Mouse (Mus musculus) midbrain, embryonic 10.5 days (tissue): ENCODE results near the gene Iqcf1. TPM values are rescaled to one million over a fixed set of nuclear protein-coding genes. Genes with fewer than 3 reads are reported as not detected.

Source experiments
- DNase-seq: peaks from one replicate; pipeline ENCODE4 v3.0.0-alpha.2; 2017; ENCODE audit warnings: low spot score
- H3K27ac ChIP-seq: fragments of 300-500 bp; sonication (generic); replicated peaks from 2 replicates; pipeline ENCODE4 v1.5.1; 2016; ENCODE audit warnings: mild to moderate bottlenecking
- H3K27me3 ChIP-seq: fragments of 300-500 bp; sonication (generic); 2 replicates; pipeline ENCODE4 v1.6.1; 2016; ENCODE audit warnings: low read depth, mild to moderate bottlenecking; ENCODE audit not compliant: poor library complexity, severe bottlenecking
- H3K36me3 ChIP-seq: fragments of 300-500 bp; sonication (generic); 2 replicates; pipeline ENCODE4 v1.6.1; 2016; ENCODE audit warnings: mild to moderate bottlenecking, moderate library complexity
- H3K4me1 ChIP-seq: fragments of 300-500 bp; sonication (generic); 2 replicates; pipeline ENCODE4 v1.6.1; 2016
- H3K4me3 ChIP-seq: fragments of 300-500 bp; sonication (generic); 2 replicates; pipeline ENCODE4 v1.5.1; 2016; ENCODE audit warnings: mild to moderate bottlenecking, moderate library complexity
- H3K9me3 ChIP-seq: fragments of 300-500 bp; sonication (generic); replicated peaks from 2 replicates; pipeline ENCODE4 v1.6.1; 2016; ENCODE audit warnings: mild to moderate bottlenecking
- WGBS: fragments of 180-500 bp; shearing (Covaris S2); methylation state at CpG from one replicate; pipeline ENCODE4 v1.1.7; 2016; 5-methylcytosine and 5-hydroxymethylcytosine counted together
- polyA plus RNA-seq: library from polyadenylated mRNA; unstranded; fragments of >200 nt; fragmentation: Nextera tagmentation; extraction: Ambion mirVana; gene quantifications from 2 replicates; pipeline ENCODE4 v1.2.1, GENCODE M21; 2016

Iqcf1 gene
- not detected in 2 replicates for polyA plus RNA-seq

GRCm38 (mm10) chr9:106499667-106500066 lies at the start of gene Iqcf1:
Gene Iqcf1, plus strand, starts transcription at chr9:106499967.
- 93% methylated on average over 6 of the region's 6 CpGs for WGBS
- no peak within 1 kb of the TSS for H3K4me3 ChIP-seq
- no peak for DNase-seq
- no peaks in the 10 kb centered on the region for H3K4me1 ChIP-seq
- H3K9me3 ChIP-seq = no peaks in the 10 kb centered on the region
- H3K27ac ChIP-seq = no peak within 1 kb of the TSS
- H3K36me3 ChIP-seq = no peaks in the 10 kb centered on the region
- H3K27me3 ChIP-seq = no peaks in the 10 kb centered on the region

- no peaks in the 10 kb centered on the region for H3K9me3 ChIP-seq
- H3K27me3 ChIP-seq = peaks cover 12% of the 10 kb centered on the region; the same call in 1 of the 2 replicates
- no peaks in the 10 kb centered on the region for H3K36me3 ChIP-seq
- H3K4me3 ChIP-seq = no peak overlapping the region
- H3K4me1 ChIP-seq = peaks cover 94% of the 10 kb centered on the region
- no peak for DNase-seq
- H3K27ac ChIP-seq = peak overlapping the region; percentile 99
- 27% methylated on average over 9 of the region's 9 CpGs for WGBS
Measured at GRCm38 (mm10) chr9:106450661-106451060, 49.1 kb upstream of the Iqcf1 start.

GRCm38 (mm10) chr9:106451298-106451697 lies 48.5 kb upstream of the Iqcf1 start:
- DNase-seq = no peak
- Histone ChIP-seq H3K4me3 (peak overlapping the region; percentile 94), H3K36me3 (peaks cover 5% of the 10 kb centered on the region), H3K27me3 (peaks cover 12% of the 10 kb centered on the region; the same call in 1 of the 2 replicates), H3K9me3 (no peaks in the 10 kb centered on the region), H3K4me1 (peaks cover 94% of the 10 kb centered on the region), H3K27ac (peak overlapping the region; percentile 99)
- WGBS = 87% methylated on average over 11 of the region's 11 CpGs

- Histone ChIP-seq H3K36me3 (peaks cover 11% of the 10 kb centered on the region), H3K27me3 (peaks cover 12% of the 10 kb centered on the region; the same call in 1 of the 2 replicates), H3K9me3 (no peaks in the 10 kb centered on the region), H3K4me3 (peak overlapping the region; percentile 94), H3K27ac (peak overlapping the region; percentile 99), H3K4me1 (peaks cover 94% of the 10 kb centered on the region)
- WGBS = 51% methylated on average over 2 of the region's 2 CpGs
- no peak for DNase-seq
Measured at GRCm38 (mm10) chr9:106451899-106452298, 47.9 kb upstream of the Iqcf1 start.

- peak overlapping the region; percentile 99 for H3K27ac ChIP-seq
- peaks cover 12% of the 10 kb centered on the region; the same call in 1 of the 2 replicates for H3K27me3 ChIP-seq
- DNase-seq = no peak
- H3K4me1 ChIP-seq = peaks cover 94% of the 10 kb centered on the region
- WGBS = 20% methylated on average over 6 of the region's 6 CpGs
- H3K9me3 ChIP-seq = no peaks in the 10 kb centered on the region
- peaks cover 15% of the 10 kb centered on the region for H3K36me3 ChIP-seq
- peak overlapping the region; percentile 94 for H3K4me3 ChIP-seq
Measured at GRCm38 (mm10) chr9:106452351-106452750, 47.4 kb upstream of the Iqcf1 start.

- peak; percentile 81 for DNase-seq
- Histone ChIP-seq H3K36me3 (peaks cover 20% of the 10 kb centered on the region), H3K4me3 (peak overlapping the region; percentile 94), H3K27me3 (peaks cover 12% of the 10 kb centered on the region; the same call in 1 of the 2 replicates), H3K27ac (peak overlapping the region; percentile 99), H3K9me3 (no peaks in the 10 kb centered on the region), H3K4me1 (peaks cover 94% of the 10 kb centered on the region)
- WGBS = 0% methylated on average over 6 of the region's 7 CpGs
Measured at GRCm38 (mm10) chr9:106452821-106453220, 46.9 kb upstream of the Iqcf1 start.

GRCm38 (mm10) chr9:106453271-106454070 lies 46.3 kb upstream of the Iqcf1 start, which contains the start of gene Pcbp4:
Gene Pcbp4, plus strand, starts transcription at chr9:106453291.
- H3K36me3 ChIP-seq = peaks cover 27% of the 10 kb centered on the region
- WGBS = 1% methylated on average over 57 of the region's 74 CpGs
- H3K4me3 ChIP-seq = peak within 1 kb of the TSS; percentile 94
- no peaks in the 10 kb centered on the region for H3K9me3 ChIP-seq
- H3K4me1 ChIP-seq = peaks cover 94% of the 10 kb centered on the region
- peak; percentile 88 for DNase-seq
- peak within 1 kb of the TSS; percentile 99 for H3K27ac ChIP-seq
- H3K27me3 ChIP-seq = peaks cover 12% of the 10 kb centered on the region; the same call in 1 of the 2 replicates

- Histone ChIP-seq H3K9me3 (no peaks in the 10 kb centered on the region), H3K4me3 (peak overlapping the region; percentile 94), H3K27ac (peak overlapping the region; percentile 99), H3K4me1 (peaks cover 94% of the 10 kb centered on the region), H3K36me3 (peaks cover 34% of the 10 kb centered on the region), H3K27me3 (peaks cover 12% of the 10 kb centered on the region; the same call in 1 of the 2 replicates)
- under 1% methylated on average over 20 of the region's 20 CpGs for WGBS
- DNase-seq = peak; percentile 64
Measured at GRCm38 (mm10) chr9:106454071-106454761, 45.6 kb upstream of the Iqcf1 start.

GRCm38 (mm10) chr9:106454888-106455681 lies 44.7 kb upstream of the Iqcf1 start:
- Histone ChIP-seq H3K9me3 (no peaks in the 10 kb centered on the region), H3K4me1 (peaks cover 94% of the 10 kb centered on the region), H3K36me3 (peaks cover 43% of the 10 kb centered on the region), H3K27me3 (peaks cover 9% of the 10 kb centered on the region; the same call in 1 of the 2 replicates), H3K27ac (peak overlapping the region; percentile 99), H3K4me3 (peak overlapping the region; percentile 94)
- DNase-seq = peak; percentile 80
- 2% methylated on average over 17 of the region's 17 CpGs for WGBS

GRCm38 (mm10) chr9:106456325-106457162 lies 43.2 kb upstream of the Iqcf1 start:
- 28% methylated on average over 15 of the region's 15 CpGs for WGBS
- DNase-seq = peak; percentile 82
- Histone ChIP-seq H3K27me3 (0 out of 2 replicates have a peak, but pooled peaks cover 4% of the 10 kb centered on the region), H3K27ac (peak overlapping the region; percentile 99), H3K36me3 (peaks cover 57% of the 10 kb centered on the region), H3K4me3 (peak overlapping the region; percentile 94), H3K9me3 (no peaks in the 10 kb centered on the region), H3K4me1 (peaks cover 88% of the 10 kb centered on the region)

GRCm38 (mm10) chr9:106457163-106457559 lies 42.6 kb upstream of the Iqcf1 start:
- no peak for DNase-seq
- 48% methylated on average over 9 of the region's 9 CpGs for WGBS
- peak overlapping the region; percentile 99 for H3K27ac ChIP-seq
- no peaks in the 10 kb centered on the region for H3K9me3 ChIP-seq
- H3K27me3 ChIP-seq = peaks cover 5% of the 10 kb centered on the region; the same call in 1 of the 2 replicates
- H3K4me1 ChIP-seq = peaks cover 88% of the 10 kb centered on the region
- H3K36me3 ChIP-seq = peaks cover 64% of the 10 kb centered on the region
- H3K4me3 ChIP-seq = peak overlapping the region; percentile 94
